Mouse (Mus musculus): ENCODE data around the gene Arrdc2.

DNA sequence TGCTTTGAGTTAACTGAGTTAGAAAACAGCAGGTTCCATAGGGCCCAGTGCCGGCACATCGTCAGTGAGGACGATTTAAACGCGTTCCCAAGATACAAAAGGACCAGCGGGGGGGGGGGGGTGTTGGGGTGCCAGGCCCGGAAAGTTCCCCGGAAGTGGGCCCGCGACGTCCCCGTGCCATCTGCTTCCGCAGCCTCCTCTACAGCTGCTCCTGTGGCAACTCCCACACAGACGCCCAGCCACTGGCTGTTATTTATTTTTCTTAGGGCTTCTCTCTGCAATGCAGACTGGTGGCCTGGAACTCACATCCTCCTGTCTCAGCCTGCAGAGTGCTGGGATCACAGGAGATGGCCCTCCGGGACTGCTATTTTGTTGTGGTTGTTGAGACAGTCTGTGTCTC lies 38.4 kb downstream of the Arrdc2 start:
- TF ChIP-seq CTCF (IDR thresholded peaks at IDR 0.05; ENCODE audit: extremely low read depth, insufficient read depth, insufficient read length, insufficient replicate concordance) (no peak), POLR2A (IDR thresholded peaks at IDR 0.05; ENCODE audit: low read depth, low read length) (no peak)
